Mouse (Mus musculus) bone marrow, adult 2 months (tissue): ENCODE measurements around the gene Ppard.

Experiments used
- CTCF ChIP-seq: fragments of 200-500 bp; IDR thresholded peaks from 2 replicates; pipeline ENCODE4 v1.5.1; 2011; ENCODE audit warnings: low read length, control low read depth; ENCODE audit not compliant: control insufficient read depth, insufficient read depth
- POLR2A ChIP-seq: fragments of 200-500 bp; IDR thresholded peaks from 2 replicates; pipeline ENCODE4 v1.6.1; 2011; ENCODE audit warnings: low read depth, mild to moderate bottlenecking, control low read depth, low read length, borderline replicate concordance; ENCODE audit not compliant: control insufficient read depth

DNA sequence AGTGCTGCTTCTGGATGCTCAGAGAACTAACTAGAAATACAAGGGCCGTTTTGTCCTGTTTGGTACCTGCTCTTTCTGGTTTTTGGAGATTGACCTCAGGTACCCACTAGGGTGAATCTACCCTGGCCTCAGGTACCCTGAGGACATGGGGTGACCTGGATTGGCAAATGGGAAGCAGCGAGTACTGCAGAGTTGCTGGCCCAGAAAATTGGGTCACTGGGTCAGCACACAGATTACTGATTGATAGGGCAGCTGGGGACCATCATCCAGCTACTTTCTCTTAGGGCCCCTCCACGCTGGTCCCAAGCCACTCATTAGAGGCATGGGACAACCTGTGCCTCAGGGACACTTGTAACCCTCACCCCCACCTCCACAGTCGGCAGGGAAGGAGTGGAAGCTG, 46.7 kb downstream of the Ppard start:
- TF ChIP-seq CTCF, result no peak
- TF ChIP-seq POLR2A, result no peak
